Mouse (Mus musculus) olfactory bulb, adult 2 months (tissue): ENCODE measurements around the gene Lgals2.

Experiments
- CTCF ChIP-seq: fragments of 200-500 bp; IDR thresholded peaks from 2 replicates; pipeline ENCODE4 v1.5.1; 2012; ENCODE audit warnings: low read depth, mild to moderate bottlenecking, low read length, moderate library complexity; ENCODE audit not compliant: insufficient read depth
- POLR2A ChIP-seq: fragments of 200-500 bp; IDR thresholded peaks from 2 replicates; pipeline ENCODE4 v1.6.1; 2012; ENCODE audit warnings: mild to moderate bottlenecking, low read depth, low read length, moderate library complexity; ENCODE audit not compliant: insufficient read depth

DNA sequence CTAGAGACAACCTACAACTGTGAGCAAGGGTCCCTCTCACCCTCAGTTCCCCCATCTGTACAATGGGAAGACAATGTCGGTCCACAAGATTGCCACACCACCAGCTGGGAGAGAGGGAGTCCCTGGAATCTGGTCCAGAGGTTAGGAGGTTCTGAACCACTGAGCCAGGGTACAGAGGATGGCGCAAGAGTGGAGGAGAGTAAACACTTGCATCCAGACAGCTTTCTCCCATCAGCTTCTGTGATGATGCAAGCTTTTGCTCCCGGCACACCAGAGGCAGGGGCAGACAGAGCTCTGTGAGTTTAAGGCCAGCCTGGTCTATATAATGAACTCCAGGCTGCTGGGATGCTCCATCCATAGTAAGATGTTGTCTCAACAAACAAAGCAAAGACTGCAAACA, 15.1 kb downstream of the Lgals2 start:
- TF ChIP-seq POLR2A (no peak), CTCF (no peak)
